Mouse (Mus musculus): ENCODE results near the gene Ttc7b. TPM values are rescaled to one million over a fixed set of nuclear protein-coding genes. Genes with fewer than 3 reads are reported as not detected.

The Ttc7b gene
- polyA plus RNA-seq, 1 experiment from 2014 or later: 10.8 TPM

GRCm38 (mm10) chr12:100269967-100270662, 250.5 kb downstream of the Ttc7b start:
- peaks cover 17% of the 10 kb centered on the region for H3K4me1 ChIP-seq (replicated peaks)
- H3K9me3 ChIP-seq: no peaks in the 10 kb centered on the region
- 90% methylated on average over 9 of the region's 9 CpGs for WGBS
- no peaks in the 10 kb centered on the region for H3K27me3 ChIP-seq
- no peak overlapping the region for H3K4me3 ChIP-seq
- H3K27ac ChIP-seq (replicated peaks): no peak overlapping the region
- H3K9ac ChIP-seq: no peak overlapping the region
- no peak for ATAC-seq (ENCODE audit: low FRiP score, low read depth)
- H3K4me2 ChIP-seq: no peak overlapping the region
- H3K36me3 ChIP-seq: no peaks in the 10 kb centered on the region

- no peaks in the 10 kb centered on the region for H3K9me3 ChIP-seq
- peaks cover 22% of the 10 kb centered on the region for H3K4me1 ChIP-seq (replicated peaks)
- no peaks in the 10 kb centered on the region for H3K36me3 ChIP-seq
- H3K4me2 ChIP-seq: no peak overlapping the region
- WGBS: 20% methylated on average over 6 of the region's 6 CpGs
- H3K9ac ChIP-seq: no peak overlapping the region
- ATAC-seq (ENCODE audit: low FRiP score, low read depth): no peak
- no peak overlapping the region for H3K27ac ChIP-seq (replicated peaks)
- H3K27me3 ChIP-seq: no peaks in the 10 kb centered on the region
- H3K4me3 ChIP-seq: no peak overlapping the region
Observed at GRCm38 (mm10) chr12:100268011-100268410, 252.6 kb downstream of the Ttc7b start.

GRCm38 (mm10) chr12:100265546-100266309, 254.9 kb downstream of the Ttc7b start:
- Histone ChIP-seq H3K27me3 (no peaks in the 10 kb centered on the region), H3K36me3 (no peaks in the 10 kb centered on the region), H3K9me3 (no peaks in the 10 kb centered on the region), H3K9ac (no peak overlapping the region), H3K4me1 (replicated peaks) (peaks cover 22% of the 10 kb centered on the region), H3K4me3 (no peak overlapping the region), H3K4me2 (no peak overlapping the region), H3K27ac (replicated peaks) (peak overlapping the region; percentile 66)
- ATAC-seq (ENCODE audit: low FRiP score, low read depth): peak; percentile 83
- 42% methylated on average over 9 of the region's 9 CpGs for WGBS

GRCm38 (mm10) chr12:100264941-100265340, 255.7 kb downstream of the Ttc7b start:
- Histone ChIP-seq H3K9me3 (no peaks in the 10 kb centered on the region), H3K4me2 (no peak overlapping the region), H3K4me1 (replicated peaks) (peaks cover 24% of the 10 kb centered on the region), H3K27me3 (no peaks in the 10 kb centered on the region), H3K4me3 (no peak overlapping the region), H3K27ac (replicated peaks) (peak overlapping the region; percentile 66; the same call in 1 of the 2 replicates), H3K36me3 (no peaks in the 10 kb centered on the region), H3K9ac (no peak overlapping the region)
- WGBS: 85% methylated on average over 4 of the region's 4 CpGs
- no peak for ATAC-seq (ENCODE audit: low FRiP score, low read depth)

DNA sequence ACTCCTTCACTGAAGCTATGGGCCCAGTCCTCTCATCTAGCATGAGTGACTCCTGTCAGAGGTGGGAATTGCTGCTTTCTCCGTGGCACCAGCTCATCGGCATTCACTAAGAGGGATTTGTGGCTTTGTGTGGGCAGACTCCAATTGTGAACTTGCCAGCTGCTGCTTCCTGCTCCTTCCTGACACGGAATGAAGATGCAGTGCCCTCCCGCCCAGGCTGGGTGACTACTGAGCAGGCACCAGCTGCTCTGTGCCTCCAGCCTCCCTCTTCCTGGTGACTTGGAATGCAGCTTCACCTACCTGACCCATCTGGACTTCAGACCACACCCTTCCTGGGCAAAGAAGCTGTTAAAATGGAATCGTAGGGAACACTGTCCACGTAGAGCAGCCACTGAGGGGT, 257.8 kb downstream of the Ttc7b start:
- Histone ChIP-seq H3K27ac (replicated peaks) (no peak overlapping the region), H3K27me3 (no peaks in the 10 kb centered on the region), H3K4me2 (no peak overlapping the region), H3K36me3 (no peaks in the 10 kb centered on the region), H3K9me3 (no peaks in the 10 kb centered on the region), H3K4me1 (replicated peaks) (peaks cover 24% of the 10 kb centered on the region), H3K9ac (no peak overlapping the region), H3K4me3 (no peak overlapping the region)
- WGBS: 70% methylated on average over 6 of the region's 6 CpGs
- ATAC-seq (ENCODE audit: low FRiP score, low read depth): no peak

DNA sequence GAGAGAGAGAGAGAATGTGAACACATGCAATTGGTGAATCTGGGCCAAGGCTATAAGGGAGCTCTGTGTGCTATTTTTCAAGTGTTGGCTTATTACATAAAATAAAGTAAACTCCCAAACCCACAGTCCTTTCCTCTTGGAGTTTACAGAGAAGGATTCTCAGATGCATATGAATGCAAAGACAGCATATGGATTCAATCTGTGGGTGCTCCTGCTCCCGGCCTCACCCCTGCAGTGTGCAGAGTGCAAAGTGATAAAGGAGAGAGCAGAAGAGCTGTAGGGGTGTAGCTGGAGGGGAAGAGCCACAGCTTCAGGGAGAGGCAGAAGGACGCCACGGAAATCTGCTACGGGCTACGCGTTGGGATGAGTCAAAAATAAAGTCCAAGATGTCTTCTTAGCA, 258.9 kb downstream of the Ttc7b start:
- H3K36me3 ChIP-seq: no peaks in the 10 kb centered on the region
- WGBS: 88% methylated on average over 6 of the region's 6 CpGs

DNA sequence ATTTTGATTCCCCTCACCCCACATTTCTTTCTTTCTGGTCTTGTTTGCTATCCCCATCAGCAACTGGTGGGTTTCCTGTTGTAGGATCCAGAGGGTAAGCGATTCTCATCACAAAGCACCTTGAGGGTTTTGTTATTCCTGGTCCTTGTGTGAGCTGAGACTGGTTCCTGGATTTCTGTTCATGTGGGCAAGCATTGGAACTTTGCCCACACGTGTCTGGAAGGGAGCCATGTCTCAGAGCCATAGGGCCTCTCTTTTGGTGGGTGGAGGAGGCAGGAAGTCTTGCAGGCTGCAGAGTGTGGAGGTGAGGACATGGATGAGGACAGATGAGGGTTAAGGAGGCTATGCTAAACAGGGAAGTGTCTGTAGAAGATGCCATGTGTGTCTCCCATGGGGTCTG, 260.5 kb downstream of the Ttc7b start:
- no peaks in the 10 kb centered on the region for H3K9me3 ChIP-seq
- no peaks in the 10 kb centered on the region for H3K27me3 ChIP-seq
- H3K36me3 ChIP-seq: no peaks in the 10 kb centered on the region
- peaks cover 8% of the 10 kb centered on the region for H3K4me1 ChIP-seq (replicated peaks)
- no peak overlapping the region for H3K9ac ChIP-seq
- WGBS: 62% methylated on average over 2 of the region's 2 CpGs
- H3K27ac ChIP-seq (replicated peaks): no peak overlapping the region
- no peak overlapping the region for H3K4me3 ChIP-seq
- no peak overlapping the region for H3K4me2 ChIP-seq
- ATAC-seq (ENCODE audit: low FRiP score, low read depth): no peak

More for the DNA sequence above, 258.9 kb downstream of the Ttc7b start:
- no peak overlapping the region for H3K9ac ChIP-seq
- H3K27ac ChIP-seq (replicated peaks): no peak overlapping the region
- no peak overlapping the region for H3K4me3 ChIP-seq
- H3K4me1 ChIP-seq (replicated peaks): peaks cover 24% of the 10 kb centered on the region
- no peaks in the 10 kb centered on the region for H3K27me3 ChIP-seq
- H3K4me2 ChIP-seq: no peak overlapping the region
- no peaks in the 10 kb centered on the region for H3K9me3 ChIP-seq
- ATAC-seq (ENCODE audit: low FRiP score, low read depth): no peak

DNA sequence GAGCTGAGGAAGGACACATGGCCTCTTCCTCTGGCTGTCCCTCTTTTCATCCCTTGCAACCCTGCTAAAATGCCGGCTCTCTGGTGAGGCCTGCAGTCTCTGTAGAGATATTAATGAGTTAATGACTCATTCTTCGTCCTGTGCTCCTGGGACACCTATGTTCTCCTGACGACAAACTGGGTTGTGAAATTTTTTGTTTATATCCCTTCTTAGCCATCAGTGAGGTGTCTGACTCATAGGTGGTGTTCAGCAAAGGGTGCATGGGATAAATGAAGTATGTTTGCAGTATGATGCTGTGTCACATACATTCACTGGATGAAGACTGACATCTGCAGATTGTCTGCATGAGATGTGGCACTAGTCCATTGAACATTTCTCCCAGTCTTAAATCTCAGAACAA, 262.8 kb downstream of the Ttc7b start:
- Histone ChIP-seq H3K9me3 (no peaks in the 10 kb centered on the region), H3K9ac (no peak overlapping the region), H3K27ac (replicated peaks) (no peak overlapping the region), H3K4me1 (replicated peaks) (0 out of 2 replicates have a peak, but pooled peaks cover 3% of the 10 kb centered on the region), H3K36me3 (no peaks in the 10 kb centered on the region), H3K4me3 (no peak overlapping the region), H3K4me2 (no peak overlapping the region), H3K27me3 (no peaks in the 10 kb centered on the region)
- ATAC-seq (ENCODE audit: low FRiP score, low read depth): no peak
- WGBS: 69% methylated on average over 3 of the region's 3 CpGs

GRCm38 (mm10) chr12:100255441-100255949, 265.1 kb downstream of the Ttc7b start:
- Histone ChIP-seq H3K36me3 (no peaks in the 10 kb centered on the region), H3K9ac (no peak overlapping the region), H3K27me3 (no peaks in the 10 kb centered on the region), H3K4me1 (replicated peaks) (0 out of 2 replicates have a peak, but pooled peaks cover 3% of the 10 kb centered on the region), H3K4me3 (no peak overlapping the region), H3K27ac (replicated peaks) (no peak overlapping the region), H3K9me3 (no peaks in the 10 kb centered on the region), H3K4me2 (no peak overlapping the region)
- WGBS: 91% methylated on average over 2 of the region's 2 CpGs
- no peak for ATAC-seq (ENCODE audit: low FRiP score, low read depth)

- ATAC-seq (ENCODE audit: low FRiP score, low read depth): no peak
- no peaks in the 10 kb centered on the region for H3K4me1 ChIP-seq (replicated peaks)
- H3K4me3 ChIP-seq: no peak overlapping the region
- H3K27ac ChIP-seq (replicated peaks): no peak overlapping the region
- H3K36me3 ChIP-seq: no peaks in the 10 kb centered on the region
- no peaks in the 10 kb centered on the region for H3K9me3 ChIP-seq
- 72% methylated on average over 4 of the region's 4 CpGs for WGBS
- no peaks in the 10 kb centered on the region for H3K27me3 ChIP-seq
- H3K9ac ChIP-seq: no peak overlapping the region
- H3K4me2 ChIP-seq: no peak overlapping the region
Observed at GRCm38 (mm10) chr12:100254471-100254870, 266.2 kb downstream of the Ttc7b start.
